Mouse (Mus musculus) cerebellum, postnatal 36 days (tissue): ENCODE measurements at regions not wholly inside any gene's neighbourhood (a gene's known extent, or its start where the extent isn't known, plus 50 kb on each side); places are given as distances from the start of the nearest gene placed in this dataset.

ENCODE experiments used
- DNase-seq, 2 experiments: peaks; one replicate each; pipeline ENCODE4 v3.0.0; 2021 to 2022; ENCODE audit warnings: mixed read lengths in 2 of 2

DNA sequence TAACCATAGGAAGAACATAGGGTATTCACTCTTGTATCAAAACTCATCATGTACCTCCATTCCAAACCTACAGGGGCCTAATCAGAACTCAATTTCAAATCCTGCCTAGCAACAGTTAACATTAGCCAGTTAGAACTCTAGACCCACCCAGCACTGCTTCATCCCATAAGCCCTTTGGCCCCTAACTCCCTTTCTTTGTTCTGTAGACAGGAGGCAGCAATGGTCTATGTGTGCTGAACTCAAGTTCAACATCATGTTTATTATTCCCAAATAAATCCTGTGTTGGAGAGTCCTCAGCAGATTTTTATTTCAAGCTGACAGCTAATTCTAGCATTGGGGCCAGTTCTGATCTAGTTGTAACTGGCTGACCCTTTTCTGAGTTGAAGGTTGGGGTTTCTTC, 112.2 kb downstream of the Ipo8 start:
- DNase-seq, result no peak

DNA sequence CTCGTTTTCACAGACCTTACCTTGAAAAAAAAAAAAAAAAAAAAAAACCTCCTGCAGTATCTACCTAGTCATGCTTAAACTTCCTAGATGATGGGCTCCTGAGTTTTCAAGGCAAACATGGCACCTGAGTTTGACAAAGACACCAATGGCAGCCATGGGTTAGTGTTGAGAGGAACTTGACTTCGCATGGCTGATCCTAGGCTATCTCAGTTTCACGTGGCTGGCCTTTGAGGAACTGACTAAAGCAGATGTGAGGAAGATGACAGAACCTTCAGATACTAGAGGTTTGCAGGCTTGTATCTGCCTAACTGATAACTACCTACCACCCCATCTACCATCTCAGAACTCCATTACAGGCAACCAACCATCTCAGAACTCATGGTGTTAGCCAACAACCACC, 120.9 kb downstream of the Ipo8 start:
- no peak for DNase-seq

GRCm38 (mm10) chr6:148708389-148708788, 122.9 kb downstream of the Ipo8 start:
- no peak for DNase-seq

GRCm38 (mm10) chr6:148705711-148706110, 125.6 kb downstream of the Ipo8 start:
- DNase-seq, result no peak

DNA sequence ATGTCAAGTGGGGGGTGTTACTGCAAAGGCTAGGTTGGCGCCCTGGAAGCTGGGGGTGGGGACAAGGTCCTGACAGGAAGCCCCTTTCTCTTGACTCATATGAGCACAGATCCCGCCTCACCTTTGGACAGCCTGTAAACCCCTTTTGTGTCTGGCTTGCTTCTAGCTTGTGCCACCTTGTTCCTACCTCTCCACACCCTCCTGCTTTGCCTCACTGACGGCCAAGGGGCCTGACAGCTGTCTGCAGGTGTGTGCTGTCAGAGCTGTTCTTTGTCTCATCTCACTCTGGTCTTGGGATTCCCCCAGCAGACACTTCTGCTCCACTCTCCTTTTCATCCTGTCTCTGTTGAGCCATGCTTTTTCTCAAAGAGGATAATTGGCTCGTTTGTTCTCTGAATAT, 137.9 kb downstream of the Ipo8 start:
- no peak for DNase-seq

GRCm38 (mm10) chr6:148687770-148688169, 143.5 kb downstream of the Ipo8 start:
- DNase-seq, result peak in 1 of 2 experiments; percentile 13

DNA sequence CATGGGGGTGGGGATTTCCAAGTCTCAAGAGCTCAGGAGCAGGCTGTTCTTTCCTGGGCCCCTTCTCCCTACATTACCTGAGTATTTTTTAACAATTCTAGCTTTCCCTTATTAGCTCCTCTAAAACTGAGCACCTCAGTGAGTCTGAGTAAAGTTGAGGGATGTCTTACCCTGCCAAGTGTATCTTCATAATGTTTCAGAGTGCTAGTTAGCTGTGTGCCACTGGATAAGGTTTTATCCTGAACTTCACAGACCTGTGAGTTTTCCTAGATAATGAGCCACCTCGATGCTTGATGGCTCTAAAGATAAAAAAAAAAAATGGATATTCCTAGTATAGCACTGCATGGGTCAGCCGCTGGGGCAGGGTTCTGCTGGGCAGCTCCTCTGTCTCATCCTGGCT, 171.1 kb downstream of the Ipo8 start:
- DNase-seq, result no peak

GRCm38 (mm10) chr6:148653216-148653615, 178.1 kb downstream of the Ipo8 start:
- no peak for DNase-seq

GRCm38 (mm10) chr6:148652434-148652833, 178.8 kb downstream of the Ipo8 start:
- DNase-seq, result no peak

GRCm38 (mm10) chr6:148647423-148648390, 183.6 kb downstream of the Ipo8 start:
- DNase-seq, result no peak

GRCm38 (mm10) chr6:148640595-148640994, 190.7 kb downstream of the Ipo8 start:
- DNase-seq, result no peak

- no peak for DNase-seq
Measured at GRCm38 (mm10) chr6:148634148-148634547, 190.0 kb upstream of the Tmtc1 start.

- no peak for DNase-seq
Measured at GRCm38 (mm10) chr6:148627090-148627605, 183.0 kb upstream of the Tmtc1 start.

GRCm38 (mm10) chr6:148623119-148623770, 179.1 kb upstream of the Tmtc1 start:
- no peak for DNase-seq

DNA sequence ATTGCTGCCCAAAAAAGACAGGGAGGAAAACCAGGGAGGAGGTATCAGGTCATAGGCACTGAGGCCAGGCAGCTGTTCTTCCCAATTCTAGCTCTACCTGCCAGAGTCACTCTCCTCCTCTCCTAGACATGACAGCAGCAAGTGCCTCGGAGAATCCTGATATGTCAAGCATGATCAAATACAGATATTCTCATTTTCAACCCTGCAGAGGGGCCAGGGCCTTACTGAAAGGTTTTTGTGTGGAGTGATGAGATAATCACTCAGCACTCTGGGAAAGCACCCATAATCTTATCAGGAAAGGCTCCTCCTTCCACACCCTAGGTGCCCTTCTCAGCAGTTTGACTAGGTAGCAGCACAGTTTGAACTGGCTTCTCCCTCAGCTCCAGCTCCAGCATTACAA, 175.8 kb upstream of the Tmtc1 start:
- no peak for DNase-seq

DNA sequence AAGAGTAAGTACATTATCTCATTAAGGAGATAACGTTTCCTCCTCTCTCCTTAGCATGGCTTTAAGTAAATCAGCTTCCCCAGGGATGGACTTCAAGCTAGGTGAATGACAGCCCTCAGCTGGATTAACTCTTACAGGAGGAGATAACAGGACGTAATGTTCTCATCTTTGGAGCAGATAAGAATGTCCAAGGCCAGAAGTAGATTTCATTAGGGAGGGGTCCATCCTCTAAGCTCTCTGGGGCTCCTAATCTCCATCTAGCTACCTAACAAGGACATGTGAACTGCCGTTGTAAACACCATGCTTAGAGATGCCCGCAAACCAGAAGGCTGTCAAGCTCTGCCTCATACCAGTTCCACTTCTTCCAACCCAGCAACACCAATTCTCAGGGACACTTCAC, 171.7 kb upstream of the Tmtc1 start:
- no peak for DNase-seq

GRCm38 (mm10) chr6:148615442-148615841, 171.3 kb upstream of the Tmtc1 start:
- DNase-seq, result no peak

- no peak for DNase-seq
Measured at GRCm38 (mm10) chr6:148608881-148609280, 164.7 kb upstream of the Tmtc1 start.

GRCm38 (mm10) chr6:148605226-148605625, 161.0 kb upstream of the Tmtc1 start:
- DNase-seq, result no peak

DNA sequence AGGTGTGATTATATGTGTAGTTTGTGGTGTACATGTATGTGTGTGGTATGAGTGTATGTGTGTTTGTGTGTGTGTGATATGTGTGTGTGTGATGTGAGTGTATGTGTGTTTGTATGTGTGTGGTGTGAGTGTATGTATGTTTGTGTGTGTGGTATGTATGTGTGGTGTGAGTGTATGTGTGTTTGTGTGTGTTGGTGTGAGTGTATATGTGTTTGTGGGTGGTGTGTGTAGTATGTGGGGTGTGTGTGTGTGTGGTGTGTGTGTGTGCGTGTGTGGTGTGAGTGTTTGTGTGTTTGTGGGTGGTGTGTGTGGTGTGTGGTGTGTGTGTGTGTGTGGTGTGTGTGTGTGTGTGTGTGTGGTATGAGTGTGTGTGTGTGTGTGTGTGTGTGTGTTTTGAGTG, 160.6 kb upstream of the Tmtc1 start:
- no peak for DNase-seq

- DNase-seq, result no peak
Measured at GRCm38 (mm10) chr6:148603878-148604277, 159.7 kb upstream of the Tmtc1 start.

DNA sequence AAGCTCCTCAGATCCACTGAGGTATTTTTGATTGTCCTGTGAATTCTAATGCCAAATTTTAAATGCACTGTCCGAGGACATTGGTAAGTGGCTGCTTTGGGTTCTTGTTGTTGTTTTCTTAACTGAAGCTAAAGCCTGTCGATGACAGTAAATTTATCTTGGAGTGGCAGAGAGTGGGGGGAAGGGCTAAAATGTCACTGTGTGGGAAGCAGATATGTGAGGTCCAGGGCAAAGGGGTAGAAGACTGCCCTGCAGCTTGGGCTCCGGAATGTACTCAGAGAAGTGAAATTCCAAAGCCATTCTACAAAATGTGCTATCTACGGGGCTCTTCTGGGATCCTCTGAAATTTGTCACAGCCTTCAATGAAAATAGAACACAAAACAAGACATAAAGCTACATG, 159.3 kb upstream of the Tmtc1 start:
- DNase-seq, result no peak

- DNase-seq, result no peak
Measured at GRCm38 (mm10) chr6:148602894-148603293, 158.7 kb upstream of the Tmtc1 start.

- DNase-seq, result no peak
Measured at GRCm38 (mm10) chr6:148600934-148601333, 156.7 kb upstream of the Tmtc1 start.
